Mouse (Mus musculus): Measurements from ENCODE around the gene Slc15a5. TPM values are rescaled to one million over a fixed set of nuclear protein-coding genes. Genes with fewer than 3 reads are reported as not detected.

Gene Slc15a5
- polyA plus RNA-seq, 1 experiment from 2014 or later = not detected

- Histone ChIP-seq H3K4me2 (no peak overlapping the region), H3K9me3 (replicated peaks) (no peaks in the 10 kb centered on the region; the same call in 1 of the 2 replicates), H3K36me3 (no peaks in the 10 kb centered on the region), H3K9ac (no peak overlapping the region), H3K4me3 (replicated peaks) (no peak overlapping the region), H3K4me1 (replicated peaks) (no peaks in the 10 kb centered on the region), H3K27ac (no peak overlapping the region), H3K27me3 (no peaks in the 10 kb centered on the region)
- DNase-seq (no peak), ATAC-seq (ENCODE audit: low read depth) (no peak)
- 70% methylated on average over 27 of the region's 27 CpGs for WGBS (ENCODE audit: insufficient replicate concordance)
These were observed 73.0 kb downstream of the Slc15a5 start for GRCm38 (mm10) chr6:138006525-138007251.

- no peak overlapping the region for H3K4me2 ChIP-seq
- H3K4me3 ChIP-seq (replicated peaks) = no peak overlapping the region
- no peak for ATAC-seq (ENCODE audit: low read depth)
- no peak for DNase-seq
- no peaks in the 10 kb centered on the region for H3K9me3 ChIP-seq (replicated peaks)
- H3K4me1 ChIP-seq (replicated peaks) = no peaks in the 10 kb centered on the region
- no peak overlapping the region for H3K27ac ChIP-seq
- H3K36me3 ChIP-seq = no peaks in the 10 kb centered on the region
- H3K27me3 ChIP-seq = no peaks in the 10 kb centered on the region
- H3K9ac ChIP-seq = no peak overlapping the region
These were observed 89.9 kb downstream of the Slc15a5 start for GRCm38 (mm10) chr6:137989853-137990252.

- Histone ChIP-seq H3K27me3 (no peaks in the 10 kb centered on the region), H3K4me2 (no peak overlapping the region), H3K9me3 (replicated peaks) (no peaks in the 10 kb centered on the region), H3K27ac (no peak overlapping the region), H3K36me3 (no peaks in the 10 kb centered on the region), H3K9ac (no peak overlapping the region), H3K4me3 (replicated peaks) (no peak overlapping the region), H3K4me1 (replicated peaks) (no peaks in the 10 kb centered on the region)
- whole genome bisulfite sequencing (ENCODE audit: insufficient replicate concordance) = 57% methylated on average over 6 of the region's 6 CpGs
- ATAC-seq (ENCODE audit: low read depth) (no peak), DNase-seq (no peak)
These were observed 94.5 kb downstream of the Slc15a5 start for GRCm38 (mm10) chr6:137985169-137985568.

- Histone ChIP-seq H3K36me3 (no peaks in the 10 kb centered on the region), H3K27ac (no peak overlapping the region), H3K9me3 (replicated peaks) (no peaks in the 10 kb centered on the region), H3K27me3 (no peaks in the 10 kb centered on the region), H3K4me3 (replicated peaks) (no peak overlapping the region), H3K4me2 (no peak overlapping the region), H3K9ac (no peak overlapping the region), H3K4me1 (replicated peaks) (no peaks in the 10 kb centered on the region)
- DNase-seq (no peak), ATAC-seq (ENCODE audit: low read depth) (no peak)
- 65% methylated on average over 19 of the region's 19 CpGs for WGBS (ENCODE audit: insufficient replicate concordance)
These were observed 97.5 kb downstream of the Slc15a5 start for GRCm38 (mm10) chr6:137982195-137982737.

- Histone ChIP-seq H3K27ac (no peak overlapping the region), H3K27me3 (no peaks in the 10 kb centered on the region), H3K36me3 (no peaks in the 10 kb centered on the region), H3K4me1 (replicated peaks) (no peaks in the 10 kb centered on the region), H3K4me2 (no peak overlapping the region), H3K9ac (no peak overlapping the region), H3K9me3 (replicated peaks) (no peaks in the 10 kb centered on the region), H3K4me3 (replicated peaks) (no peak overlapping the region)
- 60% methylated on average over 10 of the region's 10 CpGs for WGBS (ENCODE audit: insufficient replicate concordance)
- DNase-seq = no peak
- ATAC-seq (ENCODE audit: low read depth) = no peak
These were observed 98.6 kb downstream of the Slc15a5 start for GRCm38 (mm10) chr6:137980905-137981696.

- H3K4me2 ChIP-seq = no peak overlapping the region
- H3K9ac ChIP-seq = no peak overlapping the region
- no peak overlapping the region for H3K4me3 ChIP-seq (replicated peaks)
- H3K27me3 ChIP-seq = no peaks in the 10 kb centered on the region
- WGBS (ENCODE audit: insufficient replicate concordance) = 65% methylated on average over 8 of the region's 8 CpGs
- no peak overlapping the region for H3K27ac ChIP-seq
- H3K4me1 ChIP-seq (replicated peaks) = no peaks in the 10 kb centered on the region
- no peaks in the 10 kb centered on the region for H3K36me3 ChIP-seq
- DNase-seq = no peak
- H3K9me3 ChIP-seq (replicated peaks) = no peaks in the 10 kb centered on the region
- no peak for ATAC-seq (ENCODE audit: low read depth)
These were observed 99.3 kb downstream of the Slc15a5 start for GRCm38 (mm10) chr6:137980413-137980812.

- H3K27me3 ChIP-seq = no peaks in the 10 kb centered on the region
- H3K4me3 ChIP-seq (replicated peaks) = no peak overlapping the region
- H3K36me3 ChIP-seq = no peaks in the 10 kb centered on the region
- ATAC-seq (ENCODE audit: low read depth) (no peak), DNase-seq (no peak)
- no peak overlapping the region for H3K4me2 ChIP-seq
- 74% methylated on average over 12 of the region's 12 CpGs for WGBS (ENCODE audit: insufficient replicate concordance)
- no peak overlapping the region for H3K9ac ChIP-seq
- no peak overlapping the region for H3K27ac ChIP-seq
- H3K4me1 ChIP-seq (replicated peaks) = no peaks in the 10 kb centered on the region
- H3K9me3 ChIP-seq (replicated peaks) = no peaks in the 10 kb centered on the region
These were observed 99.9 kb downstream of the Slc15a5 start for GRCm38 (mm10) chr6:137979802-137980201.

GRCm38 (mm10) chr6:137976021-137976420 is 103.7 kb downstream of the Slc15a5 start:
- no peak for ATAC-seq (ENCODE audit: low read depth)

GRCm38 (mm10) chr6:137963703-137964102 is 116.0 kb downstream of the Slc15a5 start:
- Histone ChIP-seq H3K4me1 (replicated peaks) (no peaks in the 10 kb centered on the region), H3K36me3 (no peaks in the 10 kb centered on the region), H3K27ac (no peak overlapping the region), H3K9ac (no peak overlapping the region), H3K27me3 (no peaks in the 10 kb centered on the region), H3K4me2 (no peak overlapping the region), H3K9me3 (replicated peaks) (no peaks in the 10 kb centered on the region), H3K4me3 (replicated peaks) (no peak overlapping the region)
- WGBS (ENCODE audit: insufficient replicate concordance) = 66% methylated on average over 7 of the region's 7 CpGs
- no peak for ATAC-seq (ENCODE audit: low read depth)
- DNase-seq = no peak

More at GRCm38 (mm10) chr6:137976021-137976420, 103.7 kb downstream of the Slc15a5 start:
- H3K4me1 ChIP-seq (replicated peaks) = no peaks in the 10 kb centered on the region
- no peaks in the 10 kb centered on the region for H3K9me3 ChIP-seq (replicated peaks)
- H3K27ac ChIP-seq = no peak overlapping the region
- no peak for DNase-seq
- WGBS (ENCODE audit: insufficient replicate concordance) = 75% methylated on average over 3 of the region's 3 CpGs
- H3K27me3 ChIP-seq = no peaks in the 10 kb centered on the region
- H3K4me3 ChIP-seq (replicated peaks) = no peak overlapping the region
- no peak overlapping the region for H3K4me2 ChIP-seq
- no peaks in the 10 kb centered on the region for H3K36me3 ChIP-seq
- no peak overlapping the region for H3K9ac ChIP-seq

GRCm38 (mm10) chr6:137962836-137963235 is 116.9 kb downstream of the Slc15a5 start:
- Histone ChIP-seq H3K9ac (no peak overlapping the region), H3K27ac (no peak overlapping the region), H3K9me3 (replicated peaks) (no peaks in the 10 kb centered on the region), H3K4me1 (replicated peaks) (no peaks in the 10 kb centered on the region), H3K27me3 (no peaks in the 10 kb centered on the region), H3K4me2 (no peak overlapping the region), H3K4me3 (replicated peaks) (no peak overlapping the region), H3K36me3 (no peaks in the 10 kb centered on the region)
- ATAC-seq (ENCODE audit: low read depth) = no peak
- 55% methylated on average over 4 of the region's 4 CpGs for WGBS (ENCODE audit: insufficient replicate concordance)
- DNase-seq = no peak

GRCm38 (mm10) chr6:137960023-137960778 is 119.5 kb downstream of the Slc15a5 start:
- H3K9me3 ChIP-seq (replicated peaks) = no peaks in the 10 kb centered on the region
- WGBS (ENCODE audit: insufficient replicate concordance) = 74% methylated on average over 4 of the region's 4 CpGs
- no peak overlapping the region for H3K4me3 ChIP-seq (replicated peaks)
- no peak for ATAC-seq (ENCODE audit: low read depth)
- no peaks in the 10 kb centered on the region for H3K27me3 ChIP-seq
- H3K4me2 ChIP-seq = no peak overlapping the region
- H3K9ac ChIP-seq = no peak overlapping the region
- DNase-seq = no peak
- no peaks in the 10 kb centered on the region for H3K36me3 ChIP-seq
- no peaks in the 10 kb centered on the region for H3K4me1 ChIP-seq (replicated peaks)
- no peak overlapping the region for H3K27ac ChIP-seq

All from liver, embryonic 13.5 days (tissue).